Mouse (Mus musculus): ENCODE data around the gene Tmem40. TPM values are rescaled to one million over a fixed set of nuclear protein-coding genes. Genes with fewer than 3 reads are reported as not detected.

The Tmem40 gene
- polyA plus RNA-seq, 1 experiment from 2014 or later, result 3.3 TPM

DNA sequence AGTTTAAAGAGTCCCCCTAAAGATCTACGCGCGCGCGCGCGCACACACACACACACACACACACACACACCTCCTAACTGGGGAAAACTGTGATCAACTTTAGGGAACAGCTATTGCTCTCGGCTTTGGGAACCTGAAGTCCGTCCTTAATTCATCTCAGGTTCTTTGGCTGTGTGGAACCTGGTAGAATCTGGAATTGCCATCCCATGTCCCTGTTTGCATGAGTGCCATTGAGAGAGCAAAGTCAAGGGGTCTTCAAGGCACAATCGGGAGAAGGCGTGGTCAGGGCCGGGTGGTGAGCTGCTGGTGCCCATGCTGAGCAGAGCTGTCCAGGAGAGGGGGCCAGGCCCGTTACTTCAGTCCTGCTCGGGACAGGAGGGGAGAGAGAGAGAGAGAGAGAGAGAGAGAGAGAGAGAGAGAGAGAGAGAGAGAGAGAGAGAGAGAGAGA is 11.8 kb upstream of the Tmem40 start:
- Histone ChIP-seq H3K4me2 (replicated peaks; ENCODE audit: low read depth, low read length) (peak overlapping the region; percentile 58), H3K9ac (replicated peaks; ENCODE audit: low read depth, low read length) (no peak overlapping the region), H3K9me3 (ENCODE audit: control insufficient read depth, low read depth, low read length) (no peaks in the 10 kb centered on the region), H3K27me3 (ENCODE audit: control insufficient read depth, insufficient read depth, low read length) (no peaks in the 10 kb centered on the region), H3K36me3 (ENCODE audit: control insufficient read depth, insufficient read depth, low read length) (0 out of 2 replicates have a peak, but pooled peaks cover 2% of the 10 kb centered on the region), H3K4me1 (ENCODE audit: control insufficient read depth, insufficient read depth, low read length) (peaks cover 16% of the 10 kb centered on the region), H3K4me3 (ENCODE audit: low read depth, low read length) (peak overlapping the region; percentile 69; the same call in 1 of the 2 replicates), H3K27ac (ENCODE audit: low read length) (peak overlapping the region; percentile 21; the same call in 1 of the 2 replicates)
- WGBS, result under 1% methylated on average over 14 of the region's 14 CpGs
- ATAC-seq (ENCODE audit: insufficient number of reproducible peaks, insufficient read depth, low FRiP score, low read depth), result peak; percentile 78; the same call in 1 of the 2 replicates

DNA sequence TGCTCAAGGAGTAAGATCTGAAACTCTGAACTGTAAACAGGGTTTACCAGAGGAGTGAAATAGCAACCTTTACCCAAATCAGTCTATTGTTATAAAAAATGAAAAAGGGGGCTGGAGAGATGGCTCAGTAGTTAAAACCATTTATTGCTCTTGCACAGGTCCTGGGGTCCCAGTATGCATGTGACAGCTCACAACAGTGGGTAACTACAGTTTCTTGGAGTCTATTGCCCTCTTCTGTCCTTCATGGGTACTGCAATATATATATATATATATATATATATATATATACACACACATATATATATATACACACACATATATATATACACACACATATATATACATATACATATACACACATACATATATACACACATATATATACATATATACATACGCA is 10.4 kb upstream of the Tmem40 start:
- H3K27ac ChIP-seq (ENCODE audit: low read length), result no peak overlapping the region
- no peak overlapping the region for H3K9ac ChIP-seq (replicated peaks; ENCODE audit: low read depth, low read length)
- no peak for ATAC-seq (ENCODE audit: insufficient number of reproducible peaks, insufficient read depth, low FRiP score, low read depth)
- no peaks in the 10 kb centered on the region for H3K27me3 ChIP-seq (ENCODE audit: control insufficient read depth, insufficient read depth, low read length)
- no peaks in the 10 kb centered on the region for H3K36me3 ChIP-seq (ENCODE audit: control insufficient read depth, insufficient read depth, low read length)
- H3K9me3 ChIP-seq (ENCODE audit: control insufficient read depth, low read depth, low read length), result no peaks in the 10 kb centered on the region
- WGBS, result 80% methylated on average over 1 of the region's 1 CpGs
- H3K4me2 ChIP-seq (replicated peaks; ENCODE audit: low read depth, low read length), result no peak overlapping the region
- H3K4me3 ChIP-seq (ENCODE audit: low read depth, low read length), result no peak overlapping the region
- H3K4me1 ChIP-seq (ENCODE audit: control insufficient read depth, insufficient read depth, low read length), result peaks cover 19% of the 10 kb centered on the region

DNA sequence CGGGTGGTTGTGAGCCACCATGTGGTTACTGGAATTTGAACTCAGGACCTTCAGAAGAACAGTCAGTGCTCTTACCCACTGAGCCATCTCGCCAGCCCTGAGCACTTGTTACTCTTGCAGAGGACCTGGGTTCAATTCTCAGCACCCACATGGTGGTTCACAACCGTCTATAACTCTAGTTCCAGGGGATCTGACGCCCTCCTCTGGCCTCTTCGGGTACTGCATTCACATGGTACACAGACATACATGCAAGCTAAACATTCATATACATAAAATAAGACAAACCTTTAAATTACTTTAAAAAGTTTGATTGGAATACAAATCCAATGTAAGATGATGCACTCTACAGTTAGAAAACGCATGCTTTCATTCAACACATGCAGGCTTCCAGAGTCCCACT is 10.0 kb upstream of the Tmem40 start:
- 79% methylated on average over 6 of the region's 6 CpGs for WGBS
- no peak for ATAC-seq (ENCODE audit: insufficient number of reproducible peaks, insufficient read depth, low FRiP score, low read depth)

DNA sequence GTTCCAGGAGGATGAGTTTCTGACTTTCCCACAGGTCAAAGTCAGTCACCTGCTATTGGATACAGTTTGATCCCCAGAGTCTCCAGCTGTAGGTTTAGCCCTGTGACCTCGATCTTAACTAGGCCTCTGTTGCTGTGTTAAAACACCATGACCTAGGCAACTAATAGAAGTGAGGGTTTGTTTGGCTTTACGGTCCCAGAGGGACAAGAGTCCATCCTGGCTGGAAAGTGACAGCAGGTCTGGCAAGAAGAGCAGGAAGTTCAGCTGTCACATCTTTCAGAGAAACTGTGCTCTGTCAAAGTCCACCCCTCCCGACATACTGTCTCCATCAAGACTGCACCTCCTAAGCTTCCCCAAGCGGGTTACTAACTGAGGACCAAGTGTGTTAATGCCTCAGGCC is 8.6 kb upstream of the Tmem40 start:
- Histone ChIP-seq H3K27me3 (ENCODE audit: control insufficient read depth, insufficient read depth, low read length) (no peaks in the 10 kb centered on the region), H3K36me3 (ENCODE audit: control insufficient read depth, insufficient read depth, low read length) (no peaks in the 10 kb centered on the region), H3K9me3 (ENCODE audit: control insufficient read depth, low read depth, low read length) (no peaks in the 10 kb centered on the region), H3K4me3 (ENCODE audit: low read depth, low read length) (no peak overlapping the region), H3K27ac (ENCODE audit: low read length) (no peak overlapping the region), H3K9ac (replicated peaks; ENCODE audit: low read depth, low read length) (no peak overlapping the region), H3K4me2 (replicated peaks; ENCODE audit: low read depth, low read length) (no peak overlapping the region), H3K4me1 (ENCODE audit: control insufficient read depth, insufficient read depth, low read length) (peaks cover 8% of the 10 kb centered on the region)
- ATAC-seq (ENCODE audit: insufficient number of reproducible peaks, insufficient read depth, low FRiP score, low read depth), result no peak
- WGBS, result 62% methylated on average over 4 of the region's 4 CpGs

More for the DNA sequence above, 10.0 kb upstream of the Tmem40 start:
- H3K4me3 ChIP-seq (ENCODE audit: low read depth, low read length), result no peak overlapping the region
- no peak overlapping the region for H3K4me2 ChIP-seq (replicated peaks; ENCODE audit: low read depth, low read length)
- H3K4me1 ChIP-seq (ENCODE audit: control insufficient read depth, insufficient read depth, low read length), result peaks cover 19% of the 10 kb centered on the region
- H3K9ac ChIP-seq (replicated peaks; ENCODE audit: low read depth, low read length), result no peak overlapping the region
- no peak overlapping the region for H3K27ac ChIP-seq (ENCODE audit: low read length)
- no peaks in the 10 kb centered on the region for H3K36me3 ChIP-seq (ENCODE audit: control insufficient read depth, insufficient read depth, low read length)
- no peaks in the 10 kb centered on the region for H3K9me3 ChIP-seq (ENCODE audit: control insufficient read depth, low read depth, low read length)
- no peaks in the 10 kb centered on the region for H3K27me3 ChIP-seq (ENCODE audit: control insufficient read depth, insufficient read depth, low read length)

DNA sequence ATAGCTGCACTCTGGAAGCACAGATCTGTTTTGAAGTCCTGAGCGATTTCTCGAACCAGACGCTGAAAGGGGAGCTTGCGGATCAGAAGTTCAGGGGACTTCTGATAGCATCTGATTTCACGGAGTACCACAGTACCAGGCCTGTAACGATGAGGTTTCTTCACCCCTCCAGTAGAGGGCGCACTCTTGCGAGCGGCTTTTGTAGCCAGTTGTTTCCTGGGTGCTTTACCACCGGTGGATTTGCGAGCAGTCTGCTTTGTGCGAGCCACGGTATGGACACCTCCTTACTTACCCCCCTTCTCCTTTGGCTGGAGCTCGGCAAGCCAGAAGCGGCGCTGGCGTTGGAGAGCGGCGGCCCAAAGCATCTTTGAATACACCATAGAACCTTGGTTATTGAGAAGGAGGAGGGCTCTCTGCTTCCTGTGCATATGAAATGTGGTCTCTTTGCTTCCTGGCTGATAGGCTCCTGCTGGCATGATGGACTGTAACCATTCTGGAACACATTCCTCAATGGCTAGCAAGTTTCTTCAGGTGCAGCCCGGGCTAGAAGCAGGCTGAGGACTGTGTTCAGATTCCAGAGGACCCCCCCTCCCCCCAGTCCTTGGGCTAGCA is 8.0 kb upstream of the Tmem40 start:
- Histone ChIP-seq H3K27ac (ENCODE audit: low read length) (no peak overlapping the region), H3K27me3 (ENCODE audit: control insufficient read depth, insufficient read depth, low read length) (no peaks in the 10 kb centered on the region), H3K9ac (replicated peaks; ENCODE audit: low read depth, low read length) (no peak overlapping the region), H3K36me3 (ENCODE audit: control insufficient read depth, insufficient read depth, low read length) (no peaks in the 10 kb centered on the region), H3K4me3 (ENCODE audit: low read depth, low read length) (no peak overlapping the region), H3K4me1 (ENCODE audit: control insufficient read depth, insufficient read depth, low read length) (peaks cover 3% of the 10 kb centered on the region), H3K9me3 (ENCODE audit: control insufficient read depth, low read depth, low read length) (no peaks in the 10 kb centered on the region), H3K4me2 (replicated peaks; ENCODE audit: low read depth, low read length) (no peak overlapping the region)
- WGBS, result 85% methylated on average over 20 of the region's 20 CpGs
- ATAC-seq (ENCODE audit: insufficient number of reproducible peaks, insufficient read depth, low FRiP score, low read depth), result no peak

DNA sequence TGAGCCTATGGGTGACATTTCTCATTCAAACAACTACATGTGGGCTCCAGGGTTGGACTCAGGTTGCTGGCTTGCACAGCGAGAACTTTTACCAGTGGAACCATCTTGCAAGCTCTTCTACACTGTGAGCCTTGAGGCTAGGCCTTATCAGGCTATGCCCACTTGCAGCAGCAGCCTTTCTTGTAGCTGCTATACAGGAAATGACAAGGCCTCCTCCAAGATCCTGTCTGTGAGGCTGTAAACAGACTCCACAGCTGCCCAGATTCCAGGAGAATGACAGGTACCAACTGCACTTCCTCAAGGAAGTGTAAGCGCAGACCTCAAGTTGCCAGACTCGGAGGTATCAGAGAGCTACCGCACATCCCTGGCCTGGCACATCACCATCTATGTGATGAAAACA is 6.0 kb upstream of the Tmem40 start:
- Histone ChIP-seq H3K36me3 (ENCODE audit: control insufficient read depth, insufficient read depth, low read length) (no peaks in the 10 kb centered on the region), H3K9ac (replicated peaks; ENCODE audit: low read depth, low read length) (no peak overlapping the region), H3K4me3 (ENCODE audit: low read depth, low read length) (no peak overlapping the region), H3K9me3 (ENCODE audit: control insufficient read depth, low read depth, low read length) (no peaks in the 10 kb centered on the region), H3K4me2 (replicated peaks; ENCODE audit: low read depth, low read length) (no peak overlapping the region), H3K4me1 (ENCODE audit: control insufficient read depth, insufficient read depth, low read length) (peaks cover 9% of the 10 kb centered on the region; the same call in 1 of the 2 replicates), H3K27me3 (ENCODE audit: control insufficient read depth, insufficient read depth, low read length) (no peaks in the 10 kb centered on the region), H3K27ac (ENCODE audit: low read length) (no peak overlapping the region)
- WGBS, result 60% methylated on average over 4 of the region's 4 CpGs
- no peak for ATAC-seq (ENCODE audit: insufficient number of reproducible peaks, insufficient read depth, low FRiP score, low read depth)

DNA sequence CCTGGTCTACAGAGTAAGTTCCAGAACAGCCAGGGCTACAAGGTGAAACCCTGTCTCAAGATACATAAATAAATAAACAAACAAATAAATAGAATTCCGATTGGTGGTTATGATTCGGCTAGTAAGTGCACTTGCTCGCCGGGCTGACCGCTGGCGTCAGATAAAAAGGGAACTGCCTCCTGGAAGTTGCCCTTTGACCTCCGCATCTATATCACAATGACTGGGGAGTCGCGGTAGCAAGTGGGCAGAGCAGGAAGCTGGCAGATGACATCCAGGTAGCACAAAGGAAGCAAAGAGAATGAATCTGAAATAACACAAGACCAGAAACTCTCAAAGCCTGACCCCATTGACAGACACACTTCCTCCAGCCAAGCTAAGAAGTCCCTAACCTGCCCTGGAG is 5.1 kb upstream of the Tmem40 start:
- no peak overlapping the region for H3K9ac ChIP-seq (replicated peaks; ENCODE audit: low read depth, low read length)
- H3K4me3 ChIP-seq (ENCODE audit: low read depth, low read length), result no peak overlapping the region
- ATAC-seq (ENCODE audit: insufficient number of reproducible peaks, insufficient read depth, low FRiP score, low read depth), result no peak
- 44% methylated on average over 9 of the region's 9 CpGs for WGBS
- H3K36me3 ChIP-seq (ENCODE audit: control insufficient read depth, insufficient read depth, low read length), result no peaks in the 10 kb centered on the region
- no peak overlapping the region for H3K27ac ChIP-seq (ENCODE audit: low read length)
- no peak overlapping the region for H3K4me2 ChIP-seq (replicated peaks; ENCODE audit: low read depth, low read length)
- H3K9me3 ChIP-seq (ENCODE audit: control insufficient read depth, low read depth, low read length), result no peaks in the 10 kb centered on the region
- peaks cover 9% of the 10 kb centered on the region; the same call in 1 of the 2 replicates for H3K4me1 ChIP-seq (ENCODE audit: control insufficient read depth, insufficient read depth, low read length)
- no peaks in the 10 kb centered on the region for H3K27me3 ChIP-seq (ENCODE audit: control insufficient read depth, insufficient read depth, low read length)

DNA sequence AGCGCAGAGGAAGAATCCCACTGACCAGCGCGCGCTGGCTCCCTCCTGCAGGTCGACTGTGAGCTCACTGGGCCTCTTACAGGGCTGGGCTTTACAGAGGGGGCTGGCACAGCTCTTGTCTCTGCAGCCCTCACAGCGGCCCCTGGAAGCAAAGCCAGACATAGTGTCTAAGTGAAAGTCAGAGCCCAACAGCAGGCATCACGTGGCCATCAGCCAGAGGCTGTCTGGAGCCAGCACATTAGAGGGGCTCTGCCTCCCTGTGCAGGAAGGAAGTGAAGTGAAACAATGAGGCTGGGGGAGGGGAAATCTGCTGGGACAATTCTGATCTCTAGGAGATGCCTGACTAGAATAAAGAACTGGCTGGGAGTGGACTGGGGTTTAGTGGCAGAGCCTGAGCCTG is 2.0 kb upstream of the Tmem40 start:
- Histone ChIP-seq H3K27ac (ENCODE audit: low read length) (peak overlapping the region; percentile 87), H3K36me3 (ENCODE audit: control insufficient read depth, insufficient read depth, low read length) (no peaks in the 10 kb centered on the region), H3K4me2 (replicated peaks; ENCODE audit: low read depth, low read length) (no peak overlapping the region), H3K4me3 (ENCODE audit: low read depth, low read length) (no peak overlapping the region), H3K27me3 (ENCODE audit: control insufficient read depth, insufficient read depth, low read length) (no peaks in the 10 kb centered on the region), H3K9ac (replicated peaks; ENCODE audit: low read depth, low read length) (no peak overlapping the region), H3K4me1 (ENCODE audit: control insufficient read depth, insufficient read depth, low read length) (peaks cover 16% of the 10 kb centered on the region; the same call in 1 of the 2 replicates), H3K9me3 (ENCODE audit: control insufficient read depth, low read depth, low read length) (no peaks in the 10 kb centered on the region)
- ATAC-seq (ENCODE audit: insufficient number of reproducible peaks, insufficient read depth, low FRiP score, low read depth), result peak; percentile 86
- WGBS, result 4% methylated on average over 7 of the region's 7 CpGs

DNA sequence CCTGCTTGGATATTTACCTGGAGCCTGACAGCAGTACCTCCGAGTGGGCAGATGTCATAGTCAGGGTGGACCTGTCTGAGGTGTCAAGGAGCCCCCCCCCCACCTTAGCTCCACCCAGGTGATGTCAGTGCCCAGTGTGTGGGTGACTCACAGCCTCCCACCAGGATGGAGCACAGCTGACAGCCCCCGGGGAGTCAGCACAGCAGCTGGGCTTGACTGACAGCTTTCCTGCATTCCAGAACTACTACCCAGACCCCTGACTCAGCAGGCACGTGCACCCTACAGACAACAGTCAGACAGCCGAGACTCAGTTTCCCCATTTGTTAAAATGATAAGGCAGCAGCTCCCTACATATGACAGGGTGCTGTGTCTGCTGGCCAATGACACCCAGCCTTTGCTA is 1.2 kb downstream of the Tmem40 start:
- Histone ChIP-seq H3K9ac (replicated peaks; ENCODE audit: low read depth, low read length) (no peak overlapping the region), H3K27ac (ENCODE audit: low read length) (no peak overlapping the region), H3K4me3 (ENCODE audit: low read depth, low read length) (no peak overlapping the region), H3K4me2 (replicated peaks; ENCODE audit: low read depth, low read length) (no peak overlapping the region), H3K27me3 (ENCODE audit: control insufficient read depth, insufficient read depth, low read length) (no peaks in the 10 kb centered on the region), H3K4me1 (ENCODE audit: control insufficient read depth, insufficient read depth, low read length) (0 out of 2 replicates have a peak, but pooled peaks cover 13% of the 10 kb centered on the region), H3K9me3 (ENCODE audit: control insufficient read depth, low read depth, low read length) (no peaks in the 10 kb centered on the region), H3K36me3 (ENCODE audit: control insufficient read depth, insufficient read depth, low read length) (no peaks in the 10 kb centered on the region)
- ATAC-seq (ENCODE audit: insufficient number of reproducible peaks, insufficient read depth, low FRiP score, low read depth), result no peak
- 44% methylated on average over 4 of the region's 4 CpGs for WGBS
